Mouse (Mus musculus) ES-Bruce4 (cell line): ENCODE measurements around the gene Cyp27a1. TPM values are rescaled to one million over a fixed set of nuclear protein-coding genes. Genes with fewer than 3 reads are reported as not detected.

Source experiments
- H3K27ac ChIP-seq: 2 replicates; pipeline ENCODE4 v1.5.1; 2012; ENCODE audit warnings: low read length, inconsistent platforms; ENCODE audit not compliant: insufficient read depth
- H3K27me3 ChIP-seq: 2 replicates; pipeline ENCODE4 v1.6.1; 2012; ENCODE audit warnings: mild to moderate bottlenecking, low read length, inconsistent platforms; ENCODE audit not compliant: control insufficient read depth, poor library complexity, insufficient read depth, severe bottlenecking
- H3K36me3 ChIP-seq: 2 replicates; pipeline ENCODE4 v1.6.1; 2012; ENCODE audit warnings: inconsistent platforms, mild to moderate bottlenecking, low read length, moderate library complexity; ENCODE audit not compliant: control insufficient read depth, poor library complexity, insufficient read depth, severe bottlenecking
- H3K4me1 ChIP-seq: one replicate; pipeline ENCODE4 v1.8.1; 2011; ENCODE audit warnings: low read length; ENCODE audit not compliant: control insufficient read depth, insufficient read depth
- H3K4me3 ChIP-seq: 2 replicates; pipeline ENCODE4 v1.5.1; 2011; ENCODE audit warnings: low read depth, mild to moderate bottlenecking, low read length
- H3K9ac ChIP-seq: 2 replicates; pipeline ENCODE4 v1.6.1; 2012; ENCODE audit warnings: low read depth, mild to moderate bottlenecking, inconsistent platforms; ENCODE audit not compliant: poor library complexity, severe bottlenecking
- H3K9me3 ChIP-seq: replicated peaks from 2 replicates; pipeline ENCODE4 v1.6.1; 2012; ENCODE audit warnings: mild to moderate bottlenecking, low read length, inconsistent platforms; ENCODE audit not compliant: control insufficient read depth, poor library complexity, insufficient read depth, severe bottlenecking
- CTCF ChIP-seq: IDR thresholded peaks from one replicate; pipeline ENCODE4 v1.8.1; 2011; ENCODE audit warnings: low read depth, low read length
- EP300 ChIP-seq: IDR thresholded peaks from 2 replicates; pipeline ENCODE4 v1.6.1; 2011; ENCODE audit warnings: low read depth, low read length; ENCODE audit not compliant: insufficient read depth
- POLR2A ChIP-seq: IDR thresholded peaks from one replicate; pipeline ENCODE4 v1.8.1; 2011; ENCODE audit warnings: low read length; ENCODE audit not compliant: insufficient read depth
- polyA plus RNA-seq: library from polyadenylated mRNA; stranded (reverse); fragments of >200 nt; gene quantifications from 2 replicates; pipeline ENCODE4 v1.2.4, GENCODE M21; 2011; ENCODE audit warnings: low read depth; ENCODE audit not compliant: missing spikeins, insufficient read depth, insufficient read length

Gene Cyp27a1
- 1.9 and 2.5 TPM in 2 replicates for polyA plus RNA-seq

DNA sequence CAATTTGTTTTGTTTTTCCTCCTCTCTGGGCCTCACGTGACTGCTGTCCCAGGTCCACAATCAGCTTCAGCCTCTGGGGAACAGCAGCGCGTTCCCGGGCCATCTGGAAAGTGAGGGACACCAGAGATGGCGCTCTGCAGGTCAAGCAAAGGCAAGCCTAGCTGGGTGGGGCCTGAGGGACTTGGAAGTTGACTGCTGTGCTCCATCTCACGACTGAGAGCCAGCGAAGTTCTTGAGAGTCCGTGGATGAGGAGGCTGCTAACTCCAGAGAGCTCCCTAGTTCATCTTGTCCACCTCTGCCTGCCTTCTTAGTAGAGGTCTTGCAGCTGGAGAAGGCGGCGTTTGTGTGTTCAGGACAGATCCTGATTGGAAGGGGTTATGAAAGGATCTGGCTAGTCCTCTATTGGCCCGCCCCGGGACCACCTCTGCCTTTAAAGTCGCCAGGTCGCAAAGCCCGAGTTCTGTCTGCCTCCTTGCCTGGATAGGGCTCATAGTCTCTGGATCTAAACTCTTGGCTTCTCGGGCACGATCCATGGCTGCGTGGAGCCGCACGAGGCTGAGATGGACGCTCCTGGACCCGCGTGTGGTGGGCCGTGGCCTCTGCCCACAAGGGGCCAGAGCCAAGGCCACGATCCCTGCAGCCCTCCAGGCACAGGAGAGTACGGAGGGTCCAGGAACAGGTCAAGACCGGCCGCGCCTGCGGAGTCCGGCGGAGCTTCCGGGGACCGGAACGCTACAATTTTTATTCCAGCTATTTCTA is at the start of gene Cyp27a1:
Gene Cyp27a1, plus strand, starts transcription at position 476 of the 760 bp plus-strand sequence.
- Histone ChIP-seq H3K9me3 (no peaks in the 10 kb centered on the region), H3K4me3 (peak within 1 kb of the TSS; percentile 68), H3K36me3 (no peaks in the 10 kb centered on the region), H3K27me3 (no peaks in the 10 kb centered on the region), H3K9ac (peak within 1 kb of the TSS; percentile 48), H3K27ac (no peak within 1 kb of the TSS), H3K4me1 (no peaks in the 10 kb centered on the region)
- TF ChIP-seq CTCF (peak; percentile 53), EP300 (no peak)

DNA sequence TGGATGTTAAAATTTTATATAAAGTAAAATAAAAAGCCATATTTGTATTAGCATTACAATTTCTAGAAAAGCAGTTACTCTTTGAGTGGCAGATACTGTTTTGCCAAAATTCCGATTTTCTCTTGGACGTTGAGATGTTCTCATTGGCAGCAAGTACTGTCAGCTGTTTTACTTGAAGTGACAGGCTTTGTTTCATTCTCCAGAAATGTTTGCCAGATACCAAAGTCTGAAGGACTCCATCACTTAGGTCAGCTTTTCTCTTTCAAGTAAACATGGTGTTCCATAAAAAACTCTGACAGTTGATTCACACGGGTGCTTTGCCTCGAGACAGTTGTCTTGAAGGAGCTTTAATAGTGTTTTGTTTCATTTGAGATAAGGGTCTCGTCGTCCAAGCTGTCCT is 48.2 kb upstream of the Cyp27a1 start:
- Histone ChIP-seq H3K9me3 (peaks cover 8% of the 10 kb centered on the region), H3K9ac (no peak overlapping the region), H3K4me1 (no peaks in the 10 kb centered on the region), H3K27me3 (no peaks in the 10 kb centered on the region), H3K27ac (no peak overlapping the region), H3K4me3 (no peak overlapping the region), H3K36me3 (peaks cover 5% of the 10 kb centered on the region)
- TF ChIP-seq POLR2A (no peak), CTCF (no peak), EP300 (no peak)

DNA sequence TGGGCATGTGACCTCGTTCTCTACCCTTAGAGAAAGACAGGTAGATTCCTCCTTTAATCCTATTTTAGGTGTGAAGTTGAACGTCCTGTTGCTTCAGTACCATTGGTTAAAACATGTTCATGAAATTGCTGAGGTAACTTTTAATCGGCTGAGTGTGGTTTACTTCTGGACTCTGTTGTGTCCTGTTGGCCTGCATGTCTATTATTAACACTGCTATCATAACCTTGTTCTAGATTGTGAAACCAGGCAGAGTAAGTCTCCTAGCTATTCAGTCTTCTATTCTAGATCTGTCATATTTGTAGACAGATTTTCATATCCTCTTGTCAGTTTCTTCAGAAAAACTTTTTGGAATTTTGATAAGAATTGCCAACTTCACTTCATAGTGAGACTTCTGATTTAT is 45.0 kb upstream of the Cyp27a1 start:
- no peak for TF ChIP-seq POLR2A
- TF ChIP-seq CTCF: no peak
- TF ChIP-seq EP300: no peak
- Histone ChIP-seq H3K36me3 (peaks cover 12% of the 10 kb centered on the region), H3K4me1 (no peaks in the 10 kb centered on the region), H3K27me3 (no peaks in the 10 kb centered on the region), H3K4me3 (no peak overlapping the region), H3K9me3 (no peaks in the 10 kb centered on the region), H3K27ac (no peak overlapping the region), H3K9ac (no peak overlapping the region)

- Histone ChIP-seq H3K9me3 (no peaks in the 10 kb centered on the region), H3K27me3 (no peaks in the 10 kb centered on the region), H3K36me3 (peaks cover 7% of the 10 kb centered on the region), H3K27ac (no peak overlapping the region), H3K4me1 (no peaks in the 10 kb centered on the region), H3K9ac (no peak overlapping the region), H3K4me3 (no peak overlapping the region)
- TF ChIP-seq CTCF: no peak
- no peak for TF ChIP-seq POLR2A
- TF ChIP-seq EP300: no peak
These were observed 40.6 kb upstream of the Cyp27a1 start for GRCm38 (mm10) chr1:74672731-74673130.

DNA sequence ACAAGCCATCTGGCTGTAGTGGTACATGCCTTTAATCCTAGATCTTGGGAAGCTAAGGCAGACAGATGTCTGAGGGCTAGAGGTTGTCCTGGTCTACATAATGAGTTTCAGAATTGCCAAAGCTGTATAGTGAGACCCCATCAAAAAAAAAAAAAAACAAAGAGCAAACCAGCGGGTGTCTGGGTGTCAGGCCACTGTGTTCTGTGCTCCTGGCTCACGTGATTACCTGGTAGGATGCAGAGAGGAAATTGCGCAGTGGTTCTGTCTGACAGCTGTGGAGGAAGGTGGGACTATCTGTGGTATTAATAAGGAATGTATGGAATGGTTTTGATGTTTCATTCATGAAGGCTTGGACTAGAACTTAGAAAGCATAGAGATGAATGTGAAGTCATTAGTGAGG is 36.5 kb upstream of the Cyp27a1 start:
- Histone ChIP-seq H3K27me3 (no peaks in the 10 kb centered on the region), H3K9me3 (no peaks in the 10 kb centered on the region), H3K4me1 (no peaks in the 10 kb centered on the region), H3K36me3 (peaks cover 23% of the 10 kb centered on the region), H3K9ac (no peak overlapping the region), H3K4me3 (no peak overlapping the region), H3K27ac (no peak overlapping the region)
- TF ChIP-seq CTCF (no peak), POLR2A (no peak), EP300 (no peak)

DNA sequence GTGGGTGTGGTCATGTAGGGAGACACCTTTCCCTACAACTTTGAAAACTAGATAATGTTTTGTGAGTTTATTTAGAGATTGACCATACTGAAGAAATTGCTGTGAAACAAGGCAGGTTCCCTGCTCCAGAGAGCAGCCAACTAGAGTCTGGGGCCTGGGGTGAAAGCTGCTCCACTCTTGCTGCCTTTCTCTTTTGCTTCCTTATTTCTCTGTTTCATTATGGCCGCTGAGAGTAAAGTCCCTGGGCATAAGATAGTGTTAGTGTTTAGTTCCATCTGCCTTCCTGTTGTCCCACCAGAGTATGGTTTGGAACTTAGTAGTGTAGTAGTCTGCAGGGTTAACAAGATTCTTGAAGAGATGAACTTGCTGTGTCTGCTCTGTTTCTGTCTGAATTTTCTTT is 35.5 kb upstream of the Cyp27a1 start:
- TF ChIP-seq POLR2A: no peak
- TF ChIP-seq EP300: no peak
- no peak for TF ChIP-seq CTCF
- no peaks in the 10 kb centered on the region for H3K9me3 ChIP-seq
- H3K27me3 ChIP-seq: no peaks in the 10 kb centered on the region
- no peaks in the 10 kb centered on the region for H3K4me1 ChIP-seq
- no peak overlapping the region for H3K9ac ChIP-seq
- H3K27ac ChIP-seq: no peak overlapping the region
- H3K4me3 ChIP-seq: no peak overlapping the region
- peaks cover 27% of the 10 kb centered on the region for H3K36me3 ChIP-seq
